Mouse (Mus musculus): Measurements from ENCODE around the gene Izumo4. TPM values are rescaled to one million over a fixed set of nuclear protein-coding genes. Genes with fewer than 3 reads are reported as not detected.

The Izumo4 gene
- total RNA-seq, 2 experiments from 2014 or later = 4.3 to 6.1 TPM

DNA sequence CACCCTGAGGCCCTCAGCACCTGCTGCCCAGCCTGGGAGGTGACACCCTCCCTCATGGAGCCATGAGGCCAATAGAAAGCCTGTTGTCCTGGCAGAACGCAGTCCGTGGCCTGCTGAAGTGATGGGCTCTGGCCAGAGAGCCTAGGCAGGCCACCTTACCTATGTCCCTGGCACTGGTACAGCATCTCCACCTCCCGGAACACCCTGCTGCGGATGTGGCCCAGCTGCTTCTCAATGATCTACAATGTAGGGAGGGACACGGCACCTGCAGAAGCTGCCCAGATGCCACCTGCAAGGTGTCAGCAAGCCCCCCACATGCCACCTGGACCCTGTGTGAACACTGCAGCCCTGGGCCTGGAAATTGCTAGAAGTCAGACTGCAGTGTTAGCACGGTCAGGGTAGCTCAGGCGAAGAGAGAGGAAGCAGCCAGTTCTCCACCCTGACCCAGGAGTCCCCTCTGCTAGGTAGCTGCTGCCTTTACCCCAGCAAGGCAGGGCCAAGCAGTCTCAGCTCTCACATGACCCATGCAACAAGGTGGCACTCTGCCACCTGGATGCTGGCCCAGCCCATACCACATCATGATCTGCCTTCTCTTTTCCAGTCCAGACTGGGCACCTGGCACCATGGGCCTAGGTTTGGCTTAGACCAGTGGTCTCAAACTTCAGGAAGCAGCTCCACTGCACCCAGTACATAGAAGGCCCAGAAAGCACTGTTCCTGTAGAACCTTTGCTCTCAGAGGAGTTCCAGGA lies 32.1 kb upstream of the Izumo4 start:
- DNase-seq = peak; percentile 72

DNA sequence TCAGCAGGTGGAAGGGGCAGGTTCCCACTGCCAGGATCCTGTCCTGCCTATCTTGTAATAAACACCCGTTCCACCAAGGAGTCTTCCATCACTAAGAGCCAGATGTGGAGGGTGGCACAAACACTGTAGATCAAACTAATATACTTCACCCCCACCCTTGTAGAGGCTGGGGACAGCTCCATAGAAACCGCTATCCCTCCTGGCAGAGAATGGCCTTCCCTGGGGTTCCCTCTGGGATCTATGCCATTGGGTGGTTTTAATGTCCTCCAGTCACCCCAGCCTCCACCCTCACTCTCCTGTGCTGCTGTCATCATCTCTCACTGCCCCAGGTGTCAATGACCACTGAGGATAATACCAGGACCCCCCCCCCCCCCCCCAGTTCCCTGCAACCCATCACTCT lies 31.5 kb upstream of the Izumo4 start:
- DNase-seq = no peak

GRCm38 (mm10) chr10:80671251-80671650 lies 30.7 kb upstream of the Izumo4 start:
- no peak for DNase-seq

- no peak for DNase-seq
Observed at GRCm38 (mm10) chr10:80671936-80672690, 29.9 kb upstream of the Izumo4 start.

DNA sequence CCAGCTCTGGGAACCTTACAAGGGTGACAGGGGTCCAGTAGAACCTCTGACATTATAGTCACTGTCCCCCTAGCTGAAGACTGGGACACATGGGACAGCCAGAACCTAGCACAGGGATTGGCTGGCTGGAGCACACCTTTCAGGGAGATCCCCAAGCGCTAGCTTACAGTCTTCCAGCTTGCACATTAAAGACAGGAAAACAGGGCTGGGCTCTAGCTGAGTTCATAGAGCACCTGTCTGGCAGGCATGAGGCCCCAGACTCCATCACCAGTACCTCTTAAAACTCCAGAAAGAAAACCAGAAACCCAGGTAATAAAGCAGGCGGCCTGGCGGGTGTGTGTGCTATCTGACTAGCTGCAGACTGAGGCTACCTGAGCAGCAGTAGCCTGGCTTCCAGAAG lies 28.3 kb upstream of the Izumo4 start:
- no peak for DNase-seq

DNA sequence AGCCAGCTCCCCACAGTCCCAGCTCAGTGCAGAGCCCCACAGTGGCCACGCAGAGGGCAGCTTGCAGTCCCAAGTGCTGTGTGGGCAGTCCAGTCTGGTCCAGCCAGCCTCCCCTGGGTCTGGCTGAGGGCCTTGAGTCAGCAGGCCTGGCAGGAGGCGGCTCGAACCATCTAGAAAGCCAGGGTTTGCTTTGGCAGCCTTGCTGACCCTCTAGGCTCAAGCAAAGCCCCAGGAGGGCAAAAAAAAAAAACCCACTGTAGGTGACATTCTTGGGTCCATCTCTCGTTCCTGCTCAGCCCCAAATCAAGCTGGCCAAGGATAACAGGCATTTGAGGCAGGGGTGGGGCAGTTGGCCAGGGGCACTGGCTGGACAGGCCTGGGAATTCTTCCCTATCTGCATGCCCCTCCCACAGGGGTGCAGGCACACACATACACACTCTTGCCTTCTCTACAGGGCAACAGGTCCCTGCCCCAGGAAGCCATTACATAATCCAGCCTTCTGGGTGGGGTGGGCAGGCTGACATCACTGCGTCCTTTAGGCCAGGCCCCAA lies 27.7 kb upstream of the Izumo4 start:
- no peak for DNase-seq

DNA sequence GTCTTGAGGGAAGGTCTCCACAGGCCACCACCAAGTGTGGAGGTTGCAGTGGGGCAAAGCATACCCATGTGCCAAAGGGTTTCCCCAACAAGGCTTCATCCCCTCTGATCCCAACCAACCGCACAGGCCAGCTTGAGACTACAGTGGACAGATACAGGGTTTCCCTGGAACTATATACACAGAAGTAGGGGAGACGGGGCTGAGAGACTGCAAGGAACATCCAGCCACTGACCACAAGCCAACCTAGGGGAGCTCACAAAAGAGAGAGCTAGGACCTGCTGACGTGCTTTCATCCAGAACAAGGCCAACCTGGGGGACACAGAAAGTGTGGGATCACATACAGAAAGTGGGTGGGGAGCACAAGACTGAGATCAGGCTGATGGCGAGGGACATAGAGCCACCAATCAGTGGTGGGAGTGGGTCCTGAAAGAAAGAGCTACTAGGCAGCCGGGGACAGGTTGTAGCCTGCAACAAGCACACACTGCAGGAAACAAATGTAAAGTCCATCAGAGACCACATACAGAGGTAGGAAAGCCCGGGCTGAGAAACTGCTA lies 27.1 kb upstream of the Izumo4 start:
- DNase-seq = no peak

DNA sequence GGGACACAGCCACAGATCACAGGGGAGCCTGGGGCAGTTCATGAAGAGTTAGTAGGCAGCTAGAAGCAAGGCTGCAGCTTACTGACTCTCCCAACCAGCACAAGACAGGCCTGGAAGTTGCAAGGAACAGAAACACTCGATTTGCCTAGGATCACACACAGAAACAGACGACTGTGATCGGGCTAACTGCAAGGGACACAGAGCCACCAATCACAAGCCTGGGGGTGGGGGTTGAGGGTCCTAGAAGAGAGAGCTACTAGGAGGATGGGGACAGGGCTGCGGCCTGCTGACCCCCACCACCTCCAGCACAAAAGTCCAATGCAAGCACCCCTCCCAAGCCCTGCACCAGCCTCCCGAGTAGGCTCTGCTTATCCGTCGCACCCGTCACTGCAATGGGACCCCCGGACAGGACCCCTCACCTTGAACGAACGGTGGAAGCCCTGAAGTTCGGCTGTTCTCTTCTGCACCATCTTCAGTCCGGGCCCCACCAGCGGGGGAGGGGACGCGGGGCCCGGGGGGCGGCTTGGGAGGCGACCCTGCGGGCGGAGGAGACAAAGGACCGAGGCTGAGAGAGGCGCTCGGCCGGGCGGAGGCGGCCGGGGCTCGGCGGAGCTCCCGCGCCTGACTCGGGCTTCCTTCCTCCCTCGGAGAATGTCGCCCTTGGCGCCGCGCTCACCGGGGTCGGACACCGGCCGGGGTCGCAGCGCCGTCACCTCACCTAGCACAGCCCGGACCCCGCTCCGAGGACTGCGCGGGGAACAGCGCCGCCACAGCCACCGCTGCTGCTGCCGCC lies 26.4 kb upstream of the Izumo4 start:
- DNase-seq = no peak

DNA sequence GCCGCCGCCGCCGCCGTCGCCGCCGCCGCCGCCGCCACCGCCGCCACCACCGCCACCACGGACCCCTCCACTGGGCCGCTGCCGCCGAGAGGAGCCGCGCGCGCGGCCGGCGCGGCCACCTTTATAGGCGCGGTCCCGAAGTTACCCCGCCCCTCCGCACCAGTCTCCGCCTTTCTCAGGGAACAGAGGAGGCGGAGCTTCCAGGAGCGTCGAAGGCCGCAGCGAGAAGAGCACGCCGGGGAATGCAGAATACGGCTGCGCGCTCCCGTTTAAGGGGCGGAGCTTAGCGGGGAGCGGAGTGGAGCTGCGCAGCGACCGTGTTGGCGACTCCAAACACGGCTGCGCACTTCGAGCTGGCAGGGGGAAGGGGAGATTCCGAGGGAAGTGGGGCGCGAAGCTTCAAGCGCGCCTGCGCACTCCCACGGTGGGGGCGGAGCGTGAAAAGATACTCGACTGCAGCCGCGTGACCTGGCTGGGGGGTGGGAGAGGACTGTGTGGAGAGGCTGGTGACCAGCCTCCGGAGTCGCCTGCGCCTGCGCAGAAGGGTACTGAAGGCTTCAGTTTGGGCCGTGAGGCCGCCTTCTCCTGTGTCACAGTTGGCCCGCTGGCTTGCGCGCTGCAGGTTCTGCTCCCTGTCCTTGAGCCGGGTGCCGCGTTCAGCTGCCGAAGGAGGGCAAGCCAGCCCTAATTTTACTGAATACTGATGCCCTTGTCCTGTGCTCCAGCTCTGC lies 25.6 kb upstream of the Izumo4 start:
- DNase-seq = peak; percentile 100

DNA sequence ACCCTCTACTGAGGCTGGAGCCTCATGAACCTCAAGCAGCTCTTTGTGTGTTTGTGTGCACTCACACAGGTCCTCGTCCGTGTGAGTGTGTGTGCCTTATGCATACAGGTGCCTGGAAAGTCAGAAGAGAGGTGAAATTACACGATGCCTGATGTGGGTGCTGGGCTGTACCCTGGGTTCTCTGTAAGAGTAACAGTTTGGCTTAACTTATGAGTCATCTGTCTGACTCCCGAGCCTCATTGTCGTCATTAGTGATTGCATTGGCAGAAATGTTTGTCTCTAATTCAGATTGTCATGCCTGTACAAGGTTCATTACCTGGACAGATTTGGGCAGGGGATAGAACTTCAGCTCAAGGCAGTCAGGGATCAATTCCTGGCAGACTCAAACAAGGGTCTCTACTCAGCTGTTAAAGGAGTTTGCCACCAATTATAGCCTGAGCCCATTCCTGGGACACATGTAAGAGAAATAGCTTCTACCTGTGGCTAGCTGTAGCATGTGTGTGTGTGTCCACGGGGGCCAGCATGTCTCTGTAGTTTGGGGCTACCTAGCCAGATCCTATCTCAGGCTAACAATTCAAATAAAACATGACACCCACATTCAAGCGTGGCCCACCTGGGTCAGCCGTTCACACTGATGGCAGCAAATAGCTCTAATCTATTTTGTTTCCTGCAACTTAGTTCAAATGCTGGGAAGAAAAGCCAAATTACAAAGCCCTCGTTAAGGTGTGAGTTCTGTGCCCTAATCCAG lies 24.7 kb upstream of the Izumo4 start:
- no peak for DNase-seq

- DNase-seq = peak; percentile 90
Observed at GRCm38 (mm10) chr10:80677942-80678436, 24.0 kb upstream of the Izumo4 start, which contains the start of gene Mknk2. Gene Mknk2, minus strand, starts transcription at chr10:80678112.

DNA sequence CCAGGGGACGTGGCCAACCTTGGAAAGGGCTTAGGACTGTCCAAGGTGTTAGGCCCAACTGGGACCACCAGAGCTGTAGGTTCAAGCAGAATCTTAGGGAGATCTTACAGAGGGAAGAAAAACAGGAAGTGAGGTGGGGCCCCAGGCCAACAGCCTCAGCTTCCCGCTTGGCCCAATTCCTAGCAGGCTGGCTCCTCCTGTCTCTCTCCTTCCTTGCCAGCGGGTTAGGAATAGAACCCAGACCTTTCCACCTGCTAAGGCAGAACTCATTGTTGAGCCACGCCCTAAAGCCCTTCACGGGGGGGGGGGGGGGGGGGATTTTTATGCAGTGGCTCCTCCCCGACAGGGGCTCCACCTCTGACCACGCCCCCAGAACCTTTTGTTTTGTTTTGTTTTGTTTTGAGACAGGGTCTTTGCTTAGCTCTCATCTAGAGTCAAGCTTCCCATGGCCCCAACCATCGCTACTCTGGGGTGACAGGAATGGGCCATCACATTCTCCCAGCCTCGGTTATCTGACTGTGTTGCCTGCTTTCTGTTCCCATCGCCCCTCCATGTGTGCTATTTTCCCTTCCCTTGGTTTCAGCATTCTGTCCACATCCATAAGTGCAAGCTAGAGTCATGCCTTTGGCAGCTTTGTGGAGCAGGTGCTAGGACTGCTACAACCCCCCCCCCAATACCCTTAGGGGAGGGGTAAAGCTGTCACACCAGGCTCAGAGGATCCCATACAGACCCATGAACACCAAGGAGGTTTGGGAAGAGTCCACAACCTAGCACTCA lies 23.2 kb upstream of the Izumo4 start:
- no peak for DNase-seq

- DNase-seq = no peak
Observed at GRCm38 (mm10) chr10:80679556-80680259, 22.3 kb upstream of the Izumo4 start.

GRCm38 (mm10) chr10:80680260-80680696 lies 21.7 kb upstream of the Izumo4 start:
- DNase-seq = no peak

- DNase-seq = no peak
Observed at GRCm38 (mm10) chr10:80682003-80682402, 20.0 kb upstream of the Izumo4 start.

- no peak for DNase-seq
Observed at GRCm38 (mm10) chr10:80683647-80684046, 18.3 kb upstream of the Izumo4 start.

GRCm38 (mm10) chr10:80684214-80684613 lies 17.8 kb upstream of the Izumo4 start:
- no peak for DNase-seq

DNA sequence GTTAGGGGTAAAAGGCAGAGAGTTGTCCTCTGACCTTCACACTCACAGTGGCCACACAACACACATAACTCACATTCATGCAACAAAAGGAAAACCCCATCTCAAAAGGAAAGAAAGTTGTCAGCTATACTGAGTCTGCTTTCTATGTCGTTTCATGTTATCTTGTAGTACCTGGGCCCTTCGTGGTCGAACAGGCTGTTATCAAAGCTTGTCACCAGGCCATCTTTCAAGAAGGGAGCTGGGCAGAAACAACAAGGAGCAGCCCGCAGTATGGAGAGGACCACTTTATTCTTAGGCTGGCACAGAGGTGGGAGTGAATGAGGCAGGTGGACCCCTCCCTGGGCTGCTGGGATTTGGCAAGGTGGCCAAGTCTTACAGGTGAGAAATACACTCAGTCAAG lies 17.0 kb upstream of the Izumo4 start:
- no peak for DNase-seq

GRCm38 (mm10) chr10:80686617-80687016 lies 15.4 kb upstream of the Izumo4 start:
- DNase-seq = no peak

All from gastrocnemius, postnatal 10 days (tissue).